Mouse (Mus musculus): Measurements from ENCODE around the gene Vmn2r63.
"Not testable (repeated sequence)": the region's sequence is repeated elsewhere in the genome, so short reads cannot be mapped to it uniquely, and the experiment has no call there.

The Vmn2r63 gene

DNA sequence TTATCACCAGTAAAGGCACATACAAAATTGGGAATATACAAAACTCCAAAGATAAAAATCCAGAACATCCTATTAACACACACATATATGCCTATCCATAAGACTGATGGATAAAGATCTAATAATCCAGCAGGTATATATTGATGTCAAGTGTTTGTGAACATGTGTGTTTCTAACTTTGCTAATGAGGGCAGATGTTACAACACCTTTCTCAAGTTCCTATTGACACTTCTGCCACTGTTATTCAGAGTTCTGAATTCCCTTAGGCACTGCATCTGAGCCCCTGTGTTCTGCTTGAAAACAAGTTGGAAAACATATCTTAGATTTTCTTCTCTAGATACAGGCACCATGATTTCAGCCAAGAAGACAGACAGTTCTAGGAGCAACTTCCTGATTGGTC lies at the start of gene Vmn2r63:
TSS of gene Vmn2r63 (minus strand) at position 101 of the 400 bp plus-strand sequence.
- DNase-seq: not testable (repeated sequence)

DNA sequence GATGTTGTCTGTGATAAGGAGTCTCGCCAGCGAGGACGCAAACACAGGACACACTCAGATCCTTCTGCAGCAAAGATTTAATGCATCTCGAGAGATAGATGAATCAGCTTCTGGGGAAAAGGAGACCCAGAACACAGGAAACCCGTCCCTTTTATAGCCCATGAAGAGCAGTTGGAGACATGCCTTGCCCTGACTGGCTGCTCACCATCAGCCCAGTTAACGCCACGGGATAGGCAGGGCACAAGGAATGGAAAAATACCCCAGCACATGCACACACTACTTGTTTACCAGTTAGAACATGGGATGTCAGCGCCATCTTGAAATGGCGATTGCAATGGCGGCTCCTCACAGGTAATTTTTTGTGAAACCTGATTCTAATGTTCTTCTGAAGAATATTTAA lies 47.1 kb upstream of the Vmn2r63 start:
- no peak for DNase-seq

DNA sequence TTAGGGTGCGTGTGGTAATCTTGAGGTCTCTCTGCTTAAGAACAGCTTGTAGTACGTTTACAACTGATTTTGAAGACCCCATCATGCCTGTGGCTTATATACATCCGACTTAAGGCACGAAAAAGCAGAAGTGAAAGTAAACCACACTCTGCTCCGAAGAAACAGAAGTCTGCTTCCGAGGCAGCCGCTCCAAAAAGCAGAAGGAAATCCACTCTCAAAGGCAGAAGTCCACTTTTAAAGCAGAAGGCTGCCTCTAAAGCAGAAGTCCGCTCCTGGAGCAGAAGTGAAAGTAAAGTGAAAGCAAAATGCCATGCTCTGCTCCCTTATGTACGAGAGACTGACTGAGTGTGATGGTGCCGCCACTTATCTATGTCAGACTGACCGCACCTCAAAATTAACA lies 46.5 kb upstream of the Vmn2r63 start:
- DNase-seq: no peak

DNA sequence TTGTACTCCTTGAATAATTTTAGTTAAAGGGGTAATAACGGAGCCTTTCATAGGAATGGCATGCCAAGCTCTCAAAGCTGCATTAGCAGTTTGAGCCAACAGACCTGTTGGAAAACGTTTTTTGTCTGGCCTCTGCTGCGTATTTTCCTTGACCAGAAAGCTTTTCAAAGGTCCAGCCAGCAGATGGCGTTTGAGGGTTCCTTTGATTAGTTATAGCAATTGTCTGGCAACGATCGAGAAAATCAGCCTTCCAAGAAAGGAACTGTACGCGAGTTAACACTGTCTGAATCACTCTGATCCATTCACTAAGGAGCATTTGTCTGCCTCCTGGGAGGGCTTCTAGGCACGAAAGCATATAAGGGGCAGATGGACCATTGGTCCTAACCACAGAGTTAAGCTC lies 31.6 kb upstream of the Vmn2r63 start:
- DNase-seq: no peak

DNA sequence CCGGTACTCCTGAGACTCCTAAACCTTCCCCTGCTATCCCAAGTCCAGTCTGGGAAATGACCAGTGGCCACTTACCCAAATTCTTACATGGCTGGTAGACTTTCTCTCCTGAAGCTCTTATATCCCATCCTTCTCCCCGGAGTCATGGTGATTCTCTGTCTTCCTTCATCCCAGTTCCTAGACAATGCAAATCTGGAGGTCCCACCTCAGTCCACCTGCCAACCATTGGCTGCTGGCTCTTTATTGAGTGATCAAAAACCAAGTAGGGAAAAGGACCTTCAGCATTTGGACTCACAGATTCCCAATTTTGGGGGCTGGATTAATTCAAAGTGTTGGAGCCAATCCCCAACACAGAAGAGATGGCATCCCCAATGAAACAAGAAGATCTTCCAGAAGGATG lies 35.6 kb downstream of the Vmn2r63 start:
- not testable (repeated sequence) for DNase-seq

DNA sequence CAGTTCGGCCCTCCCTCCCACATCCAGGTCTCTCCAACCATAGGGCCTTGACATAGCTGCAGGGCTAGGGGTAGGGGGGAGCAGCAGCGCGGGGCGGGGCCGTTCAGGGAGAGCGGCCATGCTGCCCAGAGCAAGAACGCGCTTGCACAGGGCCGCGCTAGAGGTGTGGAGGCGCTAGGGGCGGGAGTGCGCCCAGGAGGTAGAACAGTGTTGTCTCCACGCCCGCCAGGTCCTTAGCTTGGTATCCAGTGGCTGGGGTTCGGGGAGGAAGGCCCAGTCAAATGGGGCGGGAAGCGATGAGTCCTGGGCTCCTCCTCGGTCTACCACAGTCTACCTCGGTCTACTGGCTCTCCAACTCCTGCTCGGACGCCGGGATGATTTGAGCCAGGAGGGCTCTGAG lies 55.5 kb downstream of the Vmn2r63 start:
- DNase-seq: no peak

DNA sequence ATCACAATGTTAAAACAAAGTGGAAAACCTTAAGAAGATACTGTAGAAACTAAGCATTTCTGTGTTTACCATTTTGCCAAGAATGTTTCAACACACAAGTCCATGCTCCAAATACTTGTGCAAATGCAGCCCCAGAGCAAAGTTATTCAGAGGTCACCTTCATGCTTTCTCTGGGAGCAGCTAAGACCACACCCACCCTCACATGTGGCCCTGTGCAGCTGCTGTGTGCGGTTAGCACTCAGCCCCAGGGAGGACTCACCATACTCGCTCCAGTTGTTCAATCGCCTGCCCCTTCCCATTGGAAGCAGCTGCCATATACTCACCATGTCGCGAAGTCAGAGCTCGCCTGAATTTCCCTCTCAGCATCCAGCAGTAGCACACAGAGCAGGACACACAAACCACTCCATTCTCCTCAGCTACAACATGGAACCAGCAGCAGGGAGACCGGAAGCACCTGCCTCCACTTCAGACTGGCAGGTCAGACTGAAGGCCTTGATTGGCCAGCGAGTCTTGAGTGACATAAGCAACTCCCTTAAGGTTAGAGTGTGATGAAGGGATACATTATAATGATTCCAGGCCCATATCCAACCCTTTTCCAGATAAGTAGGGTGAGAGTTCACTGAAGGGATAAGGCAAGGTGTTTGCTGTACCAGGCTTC lies 66.7 kb downstream of the Vmn2r63 start, which contains the start of gene Gm2381:
TSS of gene Gm2381 (minus strand) at position 434 of the 658 bp plus-strand sequence.
- not testable (repeated sequence) for DNase-seq
